Mouse (Mus musculus) adrenal gland, adult (tissue): Measurements from ENCODE around the gene Nphp1.

Experiments used
- DNase-seq, 2 experiments: peaks; one replicate each; pipeline ENCODE4 v3.0.0; 2022 to 2023; ENCODE audit warnings: low spot score in 1 of 2; ENCODE audit not compliant: inconsistent age in 2 of 2

Gene Nphp1

DNA sequence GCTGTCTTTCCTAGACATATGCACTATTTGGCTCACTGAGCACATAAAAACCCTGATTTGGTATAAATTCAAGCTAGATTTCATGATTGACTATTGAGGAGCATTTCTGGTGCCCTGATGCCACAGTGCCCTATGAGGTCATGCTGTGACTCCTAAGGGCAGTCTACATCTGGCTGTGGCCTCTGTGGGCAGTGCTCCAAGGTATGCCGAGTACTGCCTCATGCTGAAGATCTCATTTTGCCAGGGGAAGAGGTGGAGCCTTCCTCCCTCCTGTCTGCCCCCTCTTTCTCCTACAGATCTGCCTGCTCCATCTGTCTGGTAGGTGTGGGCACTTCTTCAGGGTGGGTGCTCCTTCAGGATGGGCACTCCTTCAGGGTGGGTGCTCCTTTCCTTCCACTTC lies 39.3 kb downstream of the Nphp1 start:
- peak; percentile 43 to 56 for DNase-seq

DNA sequence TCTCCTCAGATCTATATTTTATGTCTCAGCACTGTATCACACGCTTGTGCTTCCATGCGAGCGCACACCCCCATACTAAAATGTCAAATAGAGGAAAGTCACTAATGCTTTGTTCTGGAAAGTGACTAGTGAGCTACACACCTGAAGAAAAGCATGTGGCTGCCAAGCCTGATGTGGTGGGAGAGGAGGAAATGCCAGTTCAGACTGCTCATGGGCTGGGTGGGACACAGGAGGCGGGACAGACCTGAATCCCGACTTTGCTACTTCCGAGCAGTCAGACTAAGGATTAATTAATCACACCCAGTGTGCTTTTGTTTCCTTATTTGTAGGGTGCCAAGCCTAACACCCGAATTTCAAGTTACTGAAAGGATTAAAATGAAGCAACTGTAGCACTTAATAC lies 40.4 kb downstream of the Nphp1 start:
- DNase-seq = no peak

DNA sequence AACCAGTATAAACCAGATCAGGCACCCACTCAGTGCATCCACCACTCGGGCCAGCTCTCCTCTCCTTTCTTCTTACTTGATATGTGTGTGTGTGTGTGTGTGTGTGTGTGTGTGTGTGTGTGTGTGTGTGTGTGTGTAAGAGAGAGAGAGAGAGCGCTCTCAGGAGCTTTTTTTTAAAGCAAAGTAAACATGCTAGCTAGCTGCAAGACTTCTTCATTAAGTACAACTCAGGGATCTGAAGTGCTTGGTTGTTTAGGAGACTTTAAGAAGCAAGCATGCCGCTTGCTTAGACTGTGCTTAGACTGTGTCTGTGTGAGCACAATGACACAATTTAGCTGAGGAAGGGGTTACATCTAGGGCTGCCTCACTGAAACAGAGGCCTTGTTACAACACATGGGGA lies 46.1 kb downstream of the Nphp1 start:
- DNase-seq = no peak

- DNase-seq = peak in 1 of 2 experiments; percentile 60
Observed at GRCm38 (mm10) chr2:127740756-127741519, 47.8 kb downstream of the Nphp1 start.

DNA sequence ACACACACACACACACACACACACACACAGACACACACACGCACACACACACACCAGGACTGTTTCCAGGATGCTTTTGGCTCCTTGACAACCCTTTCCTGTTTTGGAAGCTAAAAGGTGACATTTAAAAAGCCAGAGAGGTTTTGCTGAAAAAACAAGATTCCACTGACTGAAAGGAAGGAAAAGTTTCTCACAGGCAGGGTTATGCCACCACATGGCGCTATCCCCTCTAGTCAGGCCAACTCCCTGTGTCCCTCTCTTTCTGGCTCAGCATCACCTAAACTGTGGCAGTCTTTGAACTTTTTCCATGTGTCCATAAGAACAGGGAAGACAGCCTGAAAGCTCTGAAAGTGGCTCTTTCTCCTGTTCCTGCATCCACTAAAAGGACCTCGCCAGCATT lies 50.8 kb downstream of the Nphp1 start:
- DNase-seq = no peak

GRCm38 (mm10) chr2:127736631-127737209 lies 52.0 kb downstream of the Nphp1 start:
- DNase-seq = no peak

DNA sequence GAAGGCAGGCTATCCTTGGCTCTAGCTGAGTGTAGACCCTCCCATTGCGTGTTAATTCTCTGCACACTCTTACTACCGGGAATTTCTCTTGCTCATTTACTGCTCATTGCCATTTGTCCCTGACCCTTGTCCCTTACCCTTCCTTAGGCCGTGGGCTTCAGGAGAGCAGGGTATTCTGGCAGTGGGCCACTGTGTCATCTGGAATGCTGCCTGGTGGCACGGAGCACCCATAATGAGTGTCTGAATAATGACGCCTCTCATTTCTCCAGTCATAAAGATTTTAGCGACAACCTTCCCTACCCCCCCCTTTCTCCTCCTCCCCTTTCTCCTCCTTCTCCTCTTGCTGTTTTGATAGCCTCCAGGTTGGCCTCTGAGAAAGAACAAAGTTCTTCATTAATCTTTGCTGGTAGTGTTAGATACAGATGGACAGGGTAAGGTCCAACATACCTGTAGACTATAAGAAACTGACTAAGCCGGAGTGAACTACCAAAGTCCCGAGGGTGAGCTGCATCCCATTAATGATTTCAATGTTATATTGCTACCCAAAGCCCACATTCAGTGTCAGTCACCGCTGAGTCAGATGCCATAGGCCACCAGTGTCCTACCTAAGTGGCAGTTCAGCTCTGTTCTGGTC lies 53.1 kb downstream of the Nphp1 start:
- DNase-seq = no peak

DNA sequence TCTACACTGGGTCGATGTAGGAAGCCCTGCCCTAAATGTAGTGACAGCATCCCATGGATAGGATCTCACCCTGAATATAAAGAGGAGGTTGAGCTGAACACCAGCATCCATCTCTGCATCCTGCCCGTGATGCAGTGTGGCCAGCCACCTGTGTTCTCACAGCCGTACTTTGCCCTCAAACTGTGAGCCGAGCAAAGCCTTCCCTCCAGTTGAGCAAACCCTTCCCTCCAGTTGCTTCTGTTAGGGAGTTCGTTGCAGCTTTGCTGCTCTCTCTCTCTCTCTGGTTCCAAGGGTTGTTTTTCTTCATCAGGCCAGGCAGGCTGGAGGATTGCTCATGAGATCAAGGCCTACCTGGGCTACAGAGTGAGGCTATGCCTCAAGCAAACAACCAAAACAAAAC lies 53.8 kb downstream of the Nphp1 start:
- no peak for DNase-seq

DNA sequence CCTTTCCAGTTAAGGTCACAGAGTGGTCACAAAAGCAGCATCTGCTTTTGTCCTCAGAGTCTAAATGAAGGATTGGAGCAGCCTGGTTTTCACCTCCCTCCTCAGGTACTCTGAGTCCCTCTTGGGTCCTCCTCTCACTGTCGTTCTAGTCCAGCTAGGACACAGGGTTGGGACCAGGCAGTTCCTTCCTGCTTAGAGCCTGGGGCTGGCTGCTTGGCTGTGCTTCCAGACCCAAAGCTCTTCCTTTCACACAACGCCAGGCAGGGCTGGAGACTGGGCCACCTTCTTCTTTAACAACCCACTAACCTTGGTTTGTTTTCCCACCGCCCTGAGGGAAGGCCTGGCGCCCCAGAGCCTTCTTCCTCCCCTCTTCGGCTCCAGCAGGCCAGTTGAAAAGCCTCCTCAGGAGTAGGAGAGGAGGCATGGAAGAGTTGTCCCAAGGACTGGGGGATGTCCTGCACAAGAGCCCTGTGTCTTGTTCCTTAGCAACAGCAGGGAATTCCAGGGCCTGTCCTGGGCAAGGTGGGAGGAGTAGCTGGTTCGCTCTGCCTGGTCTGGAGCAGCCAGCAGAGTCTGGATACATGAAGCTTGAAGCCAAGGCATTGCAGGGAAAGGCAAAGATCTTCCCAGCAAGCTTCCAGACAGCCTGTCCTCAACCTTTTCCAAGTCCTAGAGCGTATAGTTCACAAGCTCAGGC lies 58.2 kb downstream of the Nphp1 start:
- no peak for DNase-seq

DNA sequence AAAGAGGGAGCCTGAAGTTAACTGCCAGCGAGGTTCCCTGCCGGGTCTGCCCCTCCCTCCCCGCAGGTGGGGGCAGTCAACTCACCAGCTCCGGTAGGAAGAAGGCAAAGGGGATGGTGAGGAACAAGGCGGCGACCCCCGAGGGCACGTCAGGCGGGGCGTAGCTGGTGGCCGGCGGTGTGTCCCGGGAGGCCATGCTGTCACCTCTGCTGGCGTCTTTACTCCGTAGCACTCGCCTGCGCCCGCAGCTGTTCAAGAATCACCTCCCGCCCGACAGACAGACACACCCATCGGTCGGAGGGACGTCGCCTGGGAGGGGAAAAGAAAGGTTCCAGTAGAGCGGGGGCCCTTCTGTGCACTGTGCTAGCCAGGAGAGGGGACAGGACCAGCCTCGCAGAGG lies 59.0 kb downstream of the Nphp1 start, which contains the start of gene Mall:
Gene Mall (minus strand): TSS at position 262 of the 400 bp plus-strand sequence.
- DNase-seq = peak in 1 of 2 experiments; percentile 49

DNA sequence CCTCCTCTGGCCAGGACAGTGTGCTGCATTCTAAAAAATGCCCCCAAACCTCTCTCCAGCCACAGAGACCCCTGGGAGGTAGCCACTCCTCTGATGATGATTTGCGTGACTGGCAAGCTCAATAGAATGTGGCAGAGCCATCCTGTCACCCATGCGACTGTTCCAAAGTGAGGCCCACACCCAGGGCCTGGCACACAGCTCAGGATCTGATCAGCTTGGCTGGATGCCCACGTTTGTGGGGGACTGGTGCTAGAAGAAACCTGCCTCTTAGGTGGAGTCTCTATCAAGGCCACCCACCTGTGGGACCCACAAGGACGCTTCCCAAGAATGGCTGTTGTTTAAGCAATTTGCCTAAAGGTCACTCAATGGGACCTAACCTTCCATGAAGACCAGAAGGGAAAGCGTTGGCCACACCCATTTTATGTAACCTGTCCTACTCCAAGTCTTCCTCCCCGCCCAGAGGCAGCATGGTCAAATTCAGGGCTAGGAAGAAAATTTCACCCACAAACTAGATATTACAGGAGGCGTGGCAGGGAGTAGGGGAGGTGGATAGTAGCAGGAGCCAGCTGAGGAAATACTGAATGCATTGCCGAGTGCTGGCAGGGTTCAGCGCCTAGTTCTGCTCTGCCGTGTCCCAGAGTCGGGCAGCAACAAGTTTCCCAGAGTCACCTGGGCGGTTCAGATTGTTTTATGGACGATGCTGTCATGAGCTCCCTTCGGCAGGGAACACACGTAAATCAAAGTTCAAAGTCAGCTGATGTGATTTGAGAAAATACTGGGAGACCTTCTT lies 59.8 kb downstream of the Nphp1 start:
- DNase-seq = no peak

DNA sequence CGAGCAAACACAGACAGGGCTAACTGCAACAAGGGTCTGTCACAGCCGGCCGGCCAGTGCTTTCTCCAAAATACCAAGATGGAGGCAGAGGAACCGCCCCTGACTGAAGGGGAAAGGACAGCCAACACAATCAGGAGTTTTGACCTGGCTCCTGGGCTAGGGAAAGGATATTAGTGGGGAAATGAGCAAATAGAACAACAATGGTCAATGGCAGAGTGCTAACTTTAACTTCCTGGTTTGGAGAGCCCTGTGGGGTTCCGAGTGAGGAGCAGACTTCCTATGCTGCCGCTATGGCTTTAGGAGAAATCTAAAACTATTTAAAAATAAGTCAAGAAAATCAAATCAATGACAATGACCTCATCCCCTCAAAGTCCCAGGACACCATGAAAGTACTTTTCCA lies 60.6 kb downstream of the Nphp1 start:
- no peak for DNase-seq

- DNase-seq = no peak
Observed at GRCm38 (mm10) chr2:127723193-127723592, 65.5 kb downstream of the Nphp1 start.

GRCm38 (mm10) chr2:127722176-127722892 lies 66.4 kb downstream of the Nphp1 start:
- peak; percentile 75 to 90 for DNase-seq

- no peak for DNase-seq
Observed at GRCm38 (mm10) chr2:127718839-127719468, 69.7 kb downstream of the Nphp1 start.

- DNase-seq = no peak
Observed at GRCm38 (mm10) chr2:127714726-127715125, 74.0 kb downstream of the Nphp1 start.

DNA sequence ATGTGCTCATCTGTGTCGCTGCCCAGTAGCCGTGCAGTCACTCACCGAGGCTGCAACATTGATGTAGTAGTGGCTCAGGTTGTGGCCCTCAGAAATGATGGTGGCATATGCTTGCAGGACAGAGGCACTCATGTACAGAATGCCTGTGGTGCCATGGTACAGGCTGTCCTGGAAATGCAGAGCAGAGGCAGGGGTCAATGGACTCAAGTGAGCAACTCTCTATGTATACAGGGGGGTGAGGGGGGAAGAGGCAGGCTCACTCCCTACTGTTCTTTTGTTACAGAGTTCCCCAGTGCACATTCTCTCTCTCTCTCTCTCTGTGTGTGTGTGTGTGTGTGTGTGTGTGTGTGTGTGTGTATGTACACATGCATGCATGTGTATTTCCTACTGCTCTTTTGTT lies 79.9 kb downstream of the Nphp1 start:
- DNase-seq = no peak

- DNase-seq = no peak
Observed at GRCm38 (mm10) chr2:127708060-127708459, 80.6 kb downstream of the Nphp1 start.

DNA sequence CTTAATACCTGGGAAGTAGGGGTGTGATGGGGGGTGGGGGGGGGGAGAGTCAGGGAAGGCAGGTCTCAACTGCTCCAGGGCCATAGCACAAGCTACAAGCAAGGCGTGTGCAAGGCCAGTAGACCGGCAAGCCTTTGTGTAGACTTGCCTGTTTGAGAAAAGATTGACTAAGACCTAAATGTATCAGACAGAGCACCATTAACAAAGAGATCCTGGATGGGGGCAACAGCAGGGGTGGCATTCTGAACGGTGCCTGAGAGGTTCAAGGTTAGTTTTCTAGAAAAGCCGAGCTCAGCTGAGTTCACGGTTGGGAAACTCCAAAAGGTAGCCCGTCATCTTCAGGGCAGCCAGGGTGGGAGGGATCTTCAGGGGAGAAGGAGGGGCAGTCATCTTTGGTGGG lies 83.4 kb downstream of the Nphp1 start:
- no peak for DNase-seq
